9 mouse cellular contexts compared by ENCODE assay signal in the genomic region with DNA sequence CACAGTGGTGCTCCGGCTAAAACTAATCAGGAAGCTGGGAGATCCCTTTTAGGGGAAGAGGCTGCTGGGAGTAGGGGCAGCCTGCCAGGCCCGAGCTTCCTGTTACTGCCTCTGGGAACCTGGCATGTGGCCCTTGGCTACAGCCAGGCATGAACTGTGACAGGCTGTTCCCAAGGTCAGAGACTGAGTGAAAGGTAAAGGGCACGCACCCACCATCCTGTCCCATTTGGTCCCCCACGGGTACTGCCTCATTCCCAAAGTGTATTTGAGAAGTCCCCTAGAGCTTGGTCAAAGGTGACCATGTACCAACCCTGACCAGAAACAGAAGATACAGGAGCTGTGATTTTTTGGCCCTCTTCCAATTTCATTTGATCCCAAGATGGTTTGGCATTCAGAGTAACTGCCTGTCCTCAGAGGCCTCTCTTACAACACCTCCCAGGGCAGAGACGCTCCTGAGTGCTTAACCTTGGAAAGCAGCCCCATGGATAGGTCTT. TPM values are rescaled to one million over a fixed set of nuclear protein-coding genes. Genes with fewer than 3 reads are reported as not detected.
A peak's percentile ranks its signal among the peaks of the same experiment; 100 is the strongest.
DNase-seq lines count a peak whose midpoint lies in the region; ATAC-seq and TF ChIP-seq lines count a peak whose summit lies in the region.
"Had no signal": no experiment of that assay in that cellular context is flagged by ENCODE, and none has a peak within 500 bp of the region (broad histone marks: within the 10 kb centered on the region; RNA-seq: fewer than 3 reads in every experiment).

No protein-coding gene starts in this region.

- in situ Hi-C loops in Patski (cut with MboI; ENCODE audit: low pct_unique_long_range_greater_than_20kb) = no loop called here

- peak; percentile 41 for DNase-seq in forebrain, embryonic 14.5 days (ENCODE audit: low spot score)
- DNase-seq in Patski (ENCODE audit: low read depth, low spot score) = no peak
- DNase-seq in cerebellum, postnatal 36 days = peak; percentile 91 to 92
- peak; percentile 95 for DNase-seq in heart, postnatal 0 days (ENCODE audit: low spot score)
- DNase-seq in left cerebral cortex, postnatal 25 days (ENCODE audit: low spot score in 2 of 2) = peak; percentile 32 to 38
- DNase-seq in right cerebral cortex, postnatal 4 days = peak; percentile 49

- TF ChIP-seq CTCF in Patski (IDR thresholded peaks at IDR 0.05) = no peak
- TF ChIP-seq CTCF in heart, postnatal 0 days (IDR thresholded peaks at IDR 0.05; ENCODE audit: low read depth) = no peak

- H3K27ac ChIP-seq in forebrain, embryonic 14.5 days (ENCODE audit: low read depth, low read length) = no peak overlapping the region
- no peak overlapping the region for H3K27ac ChIP-seq in forebrain, embryonic 12.5 days
- peak overlapping the region; percentile 92 for H3K27ac ChIP-seq in heart, postnatal 0 days (ENCODE audit: low read depth)
- H3K27ac ChIP-seq: liver, embryonic 14.5 days had no signal

- ATAC-seq in forebrain, embryonic 14.5 days = no peak
- ATAC-seq in forebrain, embryonic 12.5 days (ENCODE audit: low FRiP score) = no peak
- ATAC-seq in Patski = peak; percentile 47
- peak; percentile 95 for ATAC-seq in heart, postnatal 0 days (ENCODE audit: insufficient read depth, low read depth)
- ATAC-seq in megakaryocyte, adult 5-6 weeks (ENCODE audit: poor library complexity, severe bottlenecking) = no peak

- peaks cover 3% of the 10 kb centered on the region; the same call in 1 of the 2 replicates for H3K36me3 ChIP-seq in forebrain, embryonic 14.5 days (ENCODE audit: control insufficient read depth, insufficient read depth, low read length)
- peaks cover 24% of the 10 kb centered on the region for H3K36me3 ChIP-seq in forebrain, embryonic 12.5 days (replicated peaks)
- H3K36me3 ChIP-seq in heart, postnatal 0 days (replicated peaks; ENCODE audit: control insufficient read depth, insufficient read depth, low read length) = 0 out of 2 replicates have a peak, but pooled peaks cover 4% of the 10 kb centered on the region

- H3K9ac ChIP-seq in forebrain, embryonic 14.5 days (ENCODE audit: low read length) = no peak overlapping the region
- H3K9ac ChIP-seq in forebrain, embryonic 12.5 days = no peak overlapping the region
- H3K9ac ChIP-seq in heart, postnatal 0 days (replicated peaks; ENCODE audit: low read depth, low read length) = no peak overlapping the region
- H3K9ac ChIP-seq: liver, embryonic 14.5 days had no signal

- 78% methylated on average over 5 of the region's 5 CpGs for WGBS in forebrain, embryonic 14.5 days
- WGBS in forebrain, embryonic 12.5 days = 85% methylated on average over 5 of the region's 5 CpGs
- 11% methylated on average over 5 of the region's 5 CpGs for WGBS in heart, postnatal 0 days

- TF ChIP-seq EP300 in heart, postnatal 0 days (IDR thresholded peaks at IDR 0.05; ENCODE audit: low read depth) = no peak

- CTCF ChIA-PET in Patski (lab: Charles Lee) = interaction anchor here (1.2 to 1.6 kb wide), 3 partner anchors 12 to 131 kb away, joined by 3 to 8 read pairs (median 5); no protein-coding TSS in a partner anchor

- no peaks in the 10 kb centered on the region for H3K27me3 ChIP-seq in forebrain, embryonic 14.5 days (replicated peaks; ENCODE audit: control insufficient read depth, insufficient read depth, low read length)
- H3K27me3 ChIP-seq in forebrain, embryonic 12.5 days = no peaks in the 10 kb centered on the region
- no peaks in the 10 kb centered on the region for H3K27me3 ChIP-seq in Patski
- H3K27me3 ChIP-seq in heart, postnatal 0 days (ENCODE audit: control insufficient read depth, insufficient read depth, low read length) = no peaks in the 10 kb centered on the region

- intact Hi-C loops in left cerebral cortex, postnatal 25 days (cut with DNase I) = no loop called here

- no peak overlapping the region for H3K4me2 ChIP-seq in forebrain, embryonic 14.5 days (ENCODE audit: low read length)
- H3K4me2 ChIP-seq in forebrain, embryonic 12.5 days = no peak overlapping the region
- peak overlapping the region; percentile 31 for H3K4me2 ChIP-seq in heart, postnatal 0 days (ENCODE audit: low read depth, low read length)

- no peaks in the 10 kb centered on the region for H3K4me1 ChIP-seq in forebrain, embryonic 14.5 days (ENCODE audit: control insufficient read depth, insufficient read depth, low read length)
- H3K4me1 ChIP-seq in forebrain, embryonic 12.5 days = no peaks in the 10 kb centered on the region
- H3K4me1 ChIP-seq in heart, postnatal 0 days (ENCODE audit: control insufficient read depth, insufficient read depth) = no peaks in the 10 kb centered on the region

- H3K4me3 ChIP-seq in forebrain, embryonic 14.5 days (ENCODE audit: low read depth, low read length) = no peak overlapping the region
- H3K4me3 ChIP-seq in forebrain, embryonic 12.5 days (replicated peaks) = no peak overlapping the region
- H3K4me3 ChIP-seq in heart, postnatal 0 days (ENCODE audit: low read depth, low read length) = no peak overlapping the region

- H3K9me3 ChIP-seq in forebrain, embryonic 14.5 days (replicated peaks; ENCODE audit: control insufficient read depth, low read length) = no peaks in the 10 kb centered on the region
- H3K9me3 ChIP-seq in forebrain, embryonic 12.5 days = no peaks in the 10 kb centered on the region
- H3K9me3 ChIP-seq in heart, postnatal 0 days (replicated peaks; ENCODE audit: control insufficient read depth, low read length) = no peaks in the 10 kb centered on the region

- POLR2A ChIA-PET in Patski (lab: Charles Lee) = interaction anchor here (0.6 to 2.0 kb wide), 6 partner anchors 13 to 119 kb away, joined by 3 to 4 read pairs (median 3); no protein-coding TSS in a partner anchor

RNA-seq across cellular contexts. Expression of a gene that starts 7.1 kb away (rescaled TPM):
- 56.2 and 64.6 TPM in 2 replicates for polyA plus RNA-seq in forebrain, embryonic 14.5 days (2014; fragmentation: Nextera tagmentation; extraction: Ambion mirVana)
- polyA plus RNA-seq in forebrain, embryonic 12.5 days (2016; fragmentation: Nextera tagmentation; extraction: Ambion mirVana) = 68.5 and 69.2 TPM in 2 replicates
- 143 TPM for polyA plus RNA-seq in Patski (2021)
- total RNA-seq in heart, postnatal 0 days (2014; rRNA removed; ENCODE audit: low replicate concordance) = 77.9 and 111 TPM in 2 replicates
- 91.3 and 95.0 TPM in 2 replicates for polyA plus RNA-seq in heart, postnatal 0 days (2015; fragmentation: Nextera tagmentation; extraction: Ambion mirVana)
- 10 to 100 TPM; 95.5 to 96.8 TPM for total RNA-seq in left cerebral cortex, postnatal 25 days (2021)
- total RNA-seq in megakaryocyte, adult 5-6 weeks (2015) = 82.9 and 91.4 TPM in 2 replicates
- 140 and 141 TPM in 2 replicates for total RNA-seq in megakaryocyte, adult 5-6 weeks (2017)

RNA-seq across cellular contexts. Expression of a gene that starts 12.7 kb away (rescaled TPM):
- polyA plus RNA-seq in forebrain, embryonic 14.5 days (2014; fragmentation: Nextera tagmentation; extraction: Ambion mirVana) = 36.6 and 38.8 TPM in 2 replicates
- 20.6 and 21.2 TPM in 2 replicates for polyA plus RNA-seq in forebrain, embryonic 12.5 days (2016; fragmentation: Nextera tagmentation; extraction: Ambion mirVana)
- polyA plus RNA-seq in Patski (2021) = 17.9 TPM
- 7.3 and 9.4 TPM in 2 replicates for total RNA-seq in heart, postnatal 0 days (2014; rRNA removed; ENCODE audit: low replicate concordance)
- 7.7 and 8.6 TPM in 2 replicates for polyA plus RNA-seq in heart, postnatal 0 days (2015; fragmentation: Nextera tagmentation; extraction: Ambion mirVana)
- total RNA-seq in left cerebral cortex, postnatal 25 days (2021) = 1 to 10 TPM; 7.9 to 8.9 TPM
- total RNA-seq in megakaryocyte, adult 5-6 weeks (2015) = 4.8 and 5.6 TPM in 2 replicates
- total RNA-seq in megakaryocyte, adult 5-6 weeks (2017) = 3.5 and 5.3 TPM in 2 replicates

RNA-seq across cellular contexts. Expression of a gene that starts 35.4 kb away (rescaled TPM):
- 36.8 and 40.2 TPM in 2 replicates for polyA plus RNA-seq in forebrain, embryonic 14.5 days (2014; fragmentation: Nextera tagmentation; extraction: Ambion mirVana)
- polyA plus RNA-seq in forebrain, embryonic 12.5 days (2016; fragmentation: Nextera tagmentation; extraction: Ambion mirVana) = 33.1 and 35.5 TPM in 2 replicates
- 22.1 TPM for polyA plus RNA-seq in Patski (2021)
- 33.5 and 40.8 TPM in 2 replicates for total RNA-seq in heart, postnatal 0 days (2014; rRNA removed; ENCODE audit: low replicate concordance)
- polyA plus RNA-seq in heart, postnatal 0 days (2015; fragmentation: Nextera tagmentation; extraction: Ambion mirVana) = 19.7 TPM in 2 replicates
- 10 to 100 TPM; 18.7 to 20.3 TPM for total RNA-seq in left cerebral cortex, postnatal 25 days (2021)
- total RNA-seq in megakaryocyte, adult 5-6 weeks (2015) = 14.1 and 19.2 TPM in 2 replicates
- 20.9 and 22.1 TPM in 2 replicates for total RNA-seq in megakaryocyte, adult 5-6 weeks (2017)

RNA-seq across cellular contexts. Expression of a gene that starts 49.7 kb away (rescaled TPM):
- polyA plus RNA-seq in forebrain, embryonic 14.5 days (2014; fragmentation: Nextera tagmentation; extraction: Ambion mirVana) = 22.3 and 23.9 TPM in 2 replicates
- 22.3 and 25.5 TPM in 2 replicates for polyA plus RNA-seq in forebrain, embryonic 12.5 days (2016; fragmentation: Nextera tagmentation; extraction: Ambion mirVana)
- polyA plus RNA-seq in Patski (2021) = 18.6 TPM
- total RNA-seq in heart, postnatal 0 days (2014; rRNA removed; ENCODE audit: low replicate concordance) = 10.8 and 24.6 TPM in 2 replicates
- polyA plus RNA-seq in heart, postnatal 0 days (2015; fragmentation: Nextera tagmentation; extraction: Ambion mirVana) = 11.1 TPM in 2 replicates
- 10 to 100 TPM; 28.2 to 29.6 TPM for total RNA-seq in left cerebral cortex, postnatal 25 days (2021)
- 24.0 and 28.2 TPM in 2 replicates for total RNA-seq in megakaryocyte, adult 5-6 weeks (2015)
- total RNA-seq in megakaryocyte, adult 5-6 weeks (2017) = 8.5 and 9.1 TPM in 2 replicates

Comparison
In these comparisons a context has a peak if more than half of its experiments do, and no peak if none do; other contexts are left out.
1. ATAC-seq: peak in Patski (single experiment) and heart, postnatal 0 days (single experiment); none in forebrain, embryonic 14.5 days (single experiment), forebrain, embryonic 12.5 days (single experiment) and megakaryocyte, adult 5-6 weeks (single experiment).